Mouse (Mus musculus) cerebellum, adult 2 months (tissue): Measurements from ENCODE around the gene Cdhr3.

Experiments used
- CTCF ChIP-seq: fragments of 200-500 bp; IDR thresholded peaks from 2 replicates; pipeline ENCODE4 v1.5.1; 2011; ENCODE audit warnings: low read depth, mild to moderate bottlenecking, control low read depth, low read length, moderate library complexity, borderline replicate concordance; ENCODE audit not compliant: insufficient read depth
- POLR2A ChIP-seq: fragments of 200-500 bp; IDR thresholded peaks from 2 replicates; pipeline ENCODE4 v1.6.1; 2011; ENCODE audit warnings: low read length, control low read depth, borderline replicate concordance; ENCODE audit not compliant: insufficient read depth

- no peak for TF ChIP-seq CTCF
- TF ChIP-seq POLR2A: no peak
Observed at GRCm38 (mm10) chr12:33034343-33035088, 58.2 kb downstream of the Cdhr3 start.
